Mouse (Mus musculus): ENCODE measurements around the gene Scmh1.
A peak's percentile ranks its signal among the peaks of the same experiment; 100 is the strongest.
"Not testable (repeated sequence)": the region's sequence is repeated elsewhere in the genome, so short reads cannot be mapped to it uniquely, and the experiment has no call there.

The Scmh1 gene

GRCm38 (mm10) chr4:120405144-120405805, at the start of gene Scmh1:
Gene Scmh1, plus strand, starts transcription at chr4:120405281.
- DNase-seq (ENCODE audit: low read depth, low spot score) = no peak

- DNase-seq (ENCODE audit: low read depth, low spot score) = no peak
These were observed 45.0 kb upstream of the Scmh1 start for GRCm38 (mm10) chr4:120360011-120360521.

GRCm38 (mm10) chr4:120364729-120365128, 40.4 kb upstream of the Scmh1 start:
- DNase-seq (ENCODE audit: low read depth, low spot score) = no peak

- no peak for DNase-seq (ENCODE audit: low read depth, low spot score)
These were observed 39.6 kb upstream of the Scmh1 start for GRCm38 (mm10) chr4:120365456-120365855.

GRCm38 (mm10) chr4:120368031-120368430, 37.0 kb upstream of the Scmh1 start:
- DNase-seq (ENCODE audit: low read depth, low spot score) = no peak

GRCm38 (mm10) chr4:120368663-120369062, 36.4 kb upstream of the Scmh1 start:
- DNase-seq (ENCODE audit: low read depth, low spot score) = peak; percentile 40

- DNase-seq (ENCODE audit: low read depth, low spot score) = peak; percentile 66
These were observed 35.9 kb upstream of the Scmh1 start for GRCm38 (mm10) chr4:120369156-120369555.

GRCm38 (mm10) chr4:120369861-120370366, 35.2 kb upstream of the Scmh1 start:
- no peak for DNase-seq (ENCODE audit: low read depth, low spot score)

- DNase-seq (ENCODE audit: low read depth, low spot score) = no peak
These were observed 32.2 kb upstream of the Scmh1 start for GRCm38 (mm10) chr4:120372838-120373237.

- no peak for DNase-seq (ENCODE audit: low read depth, low spot score)
These were observed 31.3 kb upstream of the Scmh1 start for GRCm38 (mm10) chr4:120373813-120374212.

GRCm38 (mm10) chr4:120380811-120381391, 24.2 kb upstream of the Scmh1 start:
- DNase-seq (ENCODE audit: low read depth, low spot score) = peak; percentile 97

- no peak for DNase-seq (ENCODE audit: low read depth, low spot score)
These were observed 19.6 kb upstream of the Scmh1 start for GRCm38 (mm10) chr4:120385496-120385895.

GRCm38 (mm10) chr4:120387496-120387895, 17.6 kb upstream of the Scmh1 start:
- DNase-seq (ENCODE audit: low read depth, low spot score) = no peak

- no peak for DNase-seq (ENCODE audit: low read depth, low spot score)
These were observed 17.1 kb upstream of the Scmh1 start for GRCm38 (mm10) chr4:120387968-120388367.

GRCm38 (mm10) chr4:120388998-120389542, 16.0 kb upstream of the Scmh1 start:
- DNase-seq (ENCODE audit: low read depth, low spot score) = no peak

GRCm38 (mm10) chr4:120389546-120389945, 15.5 kb upstream of the Scmh1 start:
- no peak for DNase-seq (ENCODE audit: low read depth, low spot score)

- no peak for DNase-seq (ENCODE audit: low read depth, low spot score)
These were observed 13.5 kb upstream of the Scmh1 start for GRCm38 (mm10) chr4:120391591-120391990.

GRCm38 (mm10) chr4:120392341-120392740, 12.7 kb upstream of the Scmh1 start:
- DNase-seq (ENCODE audit: low read depth, low spot score) = no peak

- DNase-seq (ENCODE audit: low read depth, low spot score) = no peak
These were observed 12.3 kb upstream of the Scmh1 start for GRCm38 (mm10) chr4:120392748-120393147.

GRCm38 (mm10) chr4:120400251-120400650, 4.8 kb upstream of the Scmh1 start:
- DNase-seq (ENCODE audit: low read depth, low spot score) = no peak

- DNase-seq (ENCODE audit: low read depth, low spot score) = not testable (repeated sequence)
These were observed 3.0 kb upstream of the Scmh1 start for GRCm38 (mm10) chr4:120402105-120402504.

- DNase-seq (ENCODE audit: low read depth, low spot score) = no peak
These were observed 834 bp upstream of the Scmh1 start for GRCm38 (mm10) chr4:120404247-120404646.

- no peak for DNase-seq (ENCODE audit: low read depth, low spot score)
These were observed 320 bp upstream of the Scmh1 start for GRCm38 (mm10) chr4:120404778-120405143.
